Mouse (Mus musculus): ENCODE results near the gene Gars.

DNA sequence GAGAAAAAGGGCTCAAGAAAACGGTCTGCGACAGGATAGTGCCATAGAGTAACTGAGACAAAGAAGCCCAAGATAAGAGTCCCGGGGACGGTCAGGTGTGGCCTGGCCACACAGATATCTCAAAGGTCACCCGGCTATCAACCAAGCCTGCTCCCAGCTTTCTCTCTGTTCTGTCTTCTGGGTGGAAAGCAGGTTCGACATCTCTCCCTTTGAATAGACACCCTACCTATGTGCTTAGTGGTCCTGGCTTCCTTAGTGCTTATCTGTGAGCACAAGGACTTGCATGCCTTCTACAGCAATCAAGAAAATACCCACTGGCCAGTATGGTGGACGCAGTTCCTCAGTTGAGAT, 26.6 kb downstream of the Gars start:
- no peak for TF ChIP-seq GATA1 (IDR thresholded peaks at IDR 0.05; ENCODE audit: low read length)
- no peak for TF ChIP-seq TAL1 (IDR thresholded peaks at IDR 0.05; ENCODE audit: low read length)
